Mouse (Mus musculus): ENCODE measurements around the gene Lpin1. TPM values are rescaled to one million over a fixed set of nuclear protein-coding genes. Genes with fewer than 3 reads are reported as not detected.

The Lpin1 gene
- polyA plus RNA-seq, 1 experiment from 2014 or later: 4.6 TPM

DNA sequence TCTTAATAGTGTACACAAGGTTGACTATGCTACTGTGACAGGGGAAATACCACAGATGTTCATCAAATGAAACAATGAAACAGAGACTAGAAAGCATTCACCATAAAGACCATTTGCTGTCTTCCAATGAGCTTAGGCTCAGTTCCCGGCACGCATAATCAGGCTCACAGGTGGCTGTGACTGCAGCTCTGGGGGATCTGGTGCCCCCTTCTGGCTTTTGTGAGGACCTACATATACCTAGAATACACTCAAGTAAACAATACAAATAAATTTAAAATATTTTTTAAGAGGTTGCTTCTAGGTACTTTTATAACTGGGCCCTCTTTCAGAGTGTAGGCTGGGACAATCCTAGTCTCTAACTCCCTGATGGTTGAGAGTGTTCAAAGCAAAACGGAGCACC is 106.5 kb downstream of the Lpin1 start:
- Histone ChIP-seq H3K4me1 (ENCODE audit: insufficient read depth) (no peaks in the 10 kb centered on the region), H3K36me3 (ENCODE audit: insufficient read depth) (no peaks in the 10 kb centered on the region), H3K4me3 (ENCODE audit: low read depth, low read length) (no peak overlapping the region), H3K4me2 (no peak overlapping the region), H3K27ac (ENCODE audit: low read depth) (no peak overlapping the region), H3K9me3 (ENCODE audit: low read depth, low read length) (no peaks in the 10 kb centered on the region), H3K27me3 (ENCODE audit: insufficient read depth, low read length) (no peaks in the 10 kb centered on the region), H3K9ac (no peak overlapping the region)
- no peak for DNase-seq
- WGBS: 70% methylated on average over 3 of the region's 3 CpGs
- ATAC-seq (ENCODE audit: insufficient read depth): no peak
- peak; percentile 5; the same call in 1 of the 2 replicates for TF ChIP-seq CTCF (IDR thresholded peaks at IDR 0.05; ENCODE audit: low read depth)

DNA sequence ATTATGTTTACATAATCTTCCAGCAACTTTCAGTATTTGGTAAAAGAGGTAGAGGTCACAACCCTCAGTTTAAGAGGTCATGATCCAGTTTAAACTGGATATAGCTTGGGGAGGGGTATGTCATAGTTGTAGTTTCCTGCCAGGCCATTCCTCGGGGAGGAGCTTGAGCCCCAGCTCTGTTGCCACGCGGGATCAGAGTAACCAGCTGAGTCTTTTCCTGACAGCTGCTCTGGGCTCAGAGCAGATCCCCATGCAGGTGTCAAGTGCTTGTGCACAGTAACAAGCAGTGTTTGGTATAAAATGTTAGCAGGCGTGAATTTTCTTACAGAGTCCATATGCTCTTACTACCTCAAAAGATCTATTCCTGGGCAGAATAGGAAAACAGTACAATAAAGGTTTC is 112.8 kb downstream of the Lpin1 start:
- 31% methylated on average over 4 of the region's 4 CpGs for WGBS
- H3K4me1 ChIP-seq (ENCODE audit: insufficient read depth): no peaks in the 10 kb centered on the region
- H3K9ac ChIP-seq: no peak overlapping the region
- TF ChIP-seq CTCF (IDR thresholded peaks at IDR 0.05; ENCODE audit: low read depth): no peak
- ATAC-seq (ENCODE audit: insufficient read depth) (no peak), DNase-seq (peak; percentile 12)
- no peaks in the 10 kb centered on the region for H3K27me3 ChIP-seq (ENCODE audit: insufficient read depth, low read length)
- H3K4me3 ChIP-seq (ENCODE audit: low read depth, low read length): no peak overlapping the region
- no peaks in the 10 kb centered on the region for H3K36me3 ChIP-seq (ENCODE audit: insufficient read depth)
- H3K27ac ChIP-seq (ENCODE audit: low read depth): no peak overlapping the region
- no peaks in the 10 kb centered on the region for H3K9me3 ChIP-seq (ENCODE audit: low read depth, low read length)
- H3K4me2 ChIP-seq: no peak overlapping the region

DNA sequence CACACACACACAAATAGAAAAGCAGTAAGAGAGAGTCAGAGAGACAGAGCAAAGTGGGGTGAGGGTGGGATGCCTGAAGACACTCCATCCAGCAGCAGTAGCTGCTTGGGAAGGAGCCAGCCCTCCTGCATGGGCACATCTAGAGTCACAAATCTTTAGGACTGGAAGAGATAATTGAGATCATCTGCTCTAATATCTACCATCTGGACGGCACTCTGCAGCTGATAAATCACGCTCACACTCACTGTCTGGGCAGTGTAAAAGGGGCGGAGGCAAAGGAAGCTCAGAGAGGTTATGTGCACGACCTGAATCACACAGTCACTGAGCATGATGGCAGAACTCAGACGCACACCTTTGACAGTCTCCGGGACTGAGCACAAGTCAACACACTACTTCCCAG is 118.1 kb downstream of the Lpin1 start:
- Histone ChIP-seq H3K27me3 (ENCODE audit: insufficient read depth, low read length) (no peaks in the 10 kb centered on the region), H3K36me3 (ENCODE audit: insufficient read depth) (no peaks in the 10 kb centered on the region), H3K9me3 (ENCODE audit: low read depth, low read length) (no peaks in the 10 kb centered on the region), H3K9ac (no peak overlapping the region), H3K27ac (ENCODE audit: low read depth) (no peak overlapping the region), H3K4me1 (ENCODE audit: insufficient read depth) (no peaks in the 10 kb centered on the region), H3K4me3 (ENCODE audit: low read depth, low read length) (no peak overlapping the region), H3K4me2 (no peak overlapping the region)
- DNase-seq (peak; percentile 40), ATAC-seq (ENCODE audit: insufficient read depth) (peak; percentile 60; the same call in 1 of the 2 replicates)
- TF ChIP-seq CTCF (IDR thresholded peaks at IDR 0.05; ENCODE audit: low read depth): no peak
- 52% methylated on average over 6 of the region's 6 CpGs for WGBS

DNA sequence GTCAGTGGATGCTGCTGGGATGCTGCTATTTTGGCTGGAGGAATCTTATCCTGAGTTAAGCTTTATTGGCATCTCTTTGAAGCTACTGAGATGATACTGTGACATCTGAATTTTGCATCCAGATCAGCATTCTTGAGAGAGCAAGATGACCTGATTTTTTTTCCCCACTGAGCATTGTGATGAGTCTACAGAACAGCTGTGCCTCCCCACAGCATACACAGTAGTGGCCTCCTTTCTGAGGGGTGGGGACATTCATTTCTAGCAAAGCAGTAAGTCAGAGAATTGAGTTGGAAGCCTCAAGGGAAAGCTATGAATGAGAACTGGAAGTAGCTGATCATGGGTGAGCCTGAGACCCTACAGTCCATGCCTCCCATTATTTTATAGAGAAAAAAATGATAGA is 121.9 kb downstream of the Lpin1 start:
- TF ChIP-seq CTCF (IDR thresholded peaks at IDR 0.05; ENCODE audit: low read depth): no peak
- Histone ChIP-seq H3K4me2 (no peak overlapping the region), H3K36me3 (ENCODE audit: insufficient read depth) (no peaks in the 10 kb centered on the region), H3K4me3 (ENCODE audit: low read depth, low read length) (no peak overlapping the region), H3K9ac (no peak overlapping the region), H3K27me3 (ENCODE audit: insufficient read depth, low read length) (no peaks in the 10 kb centered on the region), H3K9me3 (ENCODE audit: low read depth, low read length) (no peaks in the 10 kb centered on the region), H3K4me1 (ENCODE audit: insufficient read depth) (no peaks in the 10 kb centered on the region), H3K27ac (ENCODE audit: low read depth) (no peak overlapping the region)
- DNase-seq: no peak
- ATAC-seq (ENCODE audit: insufficient read depth): no peak

DNA sequence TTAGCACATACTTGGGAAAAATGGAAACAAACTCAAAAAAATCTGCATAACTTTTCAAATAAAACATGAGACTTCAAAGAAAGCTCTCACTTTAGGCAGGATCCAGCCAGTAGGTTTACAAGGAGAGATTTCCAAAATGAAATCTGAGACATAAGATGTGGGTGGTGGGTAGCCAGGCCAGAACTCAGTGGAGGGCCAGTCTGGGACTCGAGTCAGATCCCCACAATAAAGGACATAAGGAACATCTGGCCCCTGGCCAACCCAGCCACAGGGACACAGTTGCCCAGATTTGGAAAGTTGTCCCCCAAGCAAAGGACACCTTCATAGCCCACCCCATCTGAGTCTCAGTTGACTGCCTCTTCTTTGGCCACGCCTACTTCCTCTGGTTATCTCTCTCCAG is 123.3 kb downstream of the Lpin1 start:
- H3K27ac ChIP-seq (ENCODE audit: low read depth): no peak overlapping the region
- H3K9ac ChIP-seq: no peak overlapping the region
- TF ChIP-seq CTCF (IDR thresholded peaks at IDR 0.05; ENCODE audit: low read depth): no peak
- H3K4me1 ChIP-seq (ENCODE audit: insufficient read depth): no peaks in the 10 kb centered on the region
- H3K9me3 ChIP-seq (ENCODE audit: low read depth, low read length): no peaks in the 10 kb centered on the region
- no peak overlapping the region for H3K4me3 ChIP-seq (ENCODE audit: low read depth, low read length)
- DNase-seq (peak; percentile 30), ATAC-seq (ENCODE audit: insufficient read depth) (peak; percentile 58; the same call in 1 of the 2 replicates)
- H3K4me2 ChIP-seq: no peak overlapping the region
- no peaks in the 10 kb centered on the region for H3K36me3 ChIP-seq (ENCODE audit: insufficient read depth)
- WGBS: 49% methylated on average over 2 of the region's 2 CpGs
- H3K27me3 ChIP-seq (ENCODE audit: insufficient read depth, low read length): no peaks in the 10 kb centered on the region

Other genes with a start within 250 kb of the Lpin1 start
- gene Ntsr2, start 42.4 kb upstream of the Lpin1 start, polyA plus RNA-seq (2014; fragmentation: Nextera tagmentation; extraction: Ambion mirVana): not detected in 2 replicates
- gene Greb1, start 189.9 kb upstream of the Lpin1 start, polyA plus RNA-seq (2014; fragmentation: Nextera tagmentation; extraction: Ambion mirVana): 3.1 and 4.4 TPM in 2 replicates
- 49.0 and 49.8 TPM in 2 replicates for gene E2f6, start 200.0 kb upstream of the Lpin1 start, polyA plus RNA-seq (2014; fragmentation: Nextera tagmentation; extraction: Ambion mirVana)